Mouse (Mus musculus) neutrophil, adult 59 days (primary cell): ENCODE results near the gene Fzd10. TPM values are rescaled to one million over a fixed set of nuclear protein-coding genes. Genes with fewer than 3 reads are reported as not detected.

Experiments
- total RNA-seq, 2 experiments: library from RNA; stranded (reverse); gene quantifications; 1 replicate in 1 of 2; 2 replicates in 1 of 2; pipeline ENCODE4 v1.2.4; 2023

The Fzd10 gene
- under 1 TPM in 1 of 2 experiments, not detected in 1; 0.18 TPM for total RNA-seq

GRCm38 (mm10) chr5:128600072-128601021, at the start of gene Fzd10:
Gene Fzd10 (plus strand): TSS chr5:128600844.

Other genes starting within 250 kb of the Fzd10 start
- under 1 TPM in 1 of 2 experiments, not detected in 1; 0.09 TPM for gene Tmem132d, start 167.8 kb upstream of the Fzd10 start, total RNA-seq
- not detected for gene Piwil1, start 101.7 kb downstream of the Fzd10 start, total RNA-seq